Mouse (Mus musculus) Patski (cell line): ENCODE measurements around the gene Tusc2. TPM values are rescaled to one million over a fixed set of nuclear protein-coding genes. Genes with fewer than 3 reads are reported as not detected.

Experiments used
- ATAC-seq: fragments of 100-300 bp; one replicate; pipeline ENCODE4 v1.8.0; 2021
- CTCF ChIA-PET: fragments of 350-600 bp; sonication (Branson Sonifier 250); formaldehyde crosslinking; loops from one replicate; lab custom pipeline; 2022; ENCODE audit warnings: inconsistent platforms; lab: Charles Lee
- POLR2A ChIA-PET: fragments of 350-600 bp; sonication (Branson Sonifier 250); formaldehyde crosslinking; loops from one replicate; lab custom pipeline; 2022; ENCODE audit warnings: antibody characterized with exemption, inconsistent platforms; lab: Charles Lee
- DNase-seq: peaks from one replicate; pipeline ENCODE4 v3.0.0-alpha.2; 2011; ENCODE audit warnings: low read depth, low spot score
- H3K27me3 ChIP-seq: fragments of 371-371 bp; one replicate; pipeline ENCODE4 v1.5.1; 2021
- CTCF ChIP-seq: fragments of 100-300 bp; IDR thresholded peaks from one replicate; pipeline ENCODE4 v1.5.1; 2021
- in situ Hi-C: fragments of 300-500 bp; cut with MboI; formaldehyde crosslinking; loops from 3 replicates; pipeline ENCODE4 v1.11.1; 2018; ENCODE audit warnings: low pct_unique_long_range_greater_than_20kb, mixed read lengths
- polyA plus RNA-seq: library from polyadenylated mRNA; unstranded; gene quantifications from one replicate; pipeline ENCODE4 v1.2.3, GENCODE M21; 2021

Gene Tusc2
- polyA plus RNA-seq, 1 experiment from 2014 or later: 30.1 TPM

- POLR2A ChIA-PET: no interaction called here
- no peaks in the 10 kb centered on the region for H3K27me3 ChIP-seq
- in situ Hi-C loops: no loop called here
- DNase-seq: no peak
- TF ChIP-seq CTCF: no peak
- CTCF ChIA-PET: interaction anchor here (0.9 kb wide), 1 partner anchor 31 kb away, joined by 3 read pairs; no protein-coding TSS in a partner anchor
- no peak for ATAC-seq
Measured at GRCm38 (mm10) chr9:107596619-107597569, 33.8 kb downstream of the Tusc2 start.

GRCm38 (mm10) chr9:107598385-107598784 is 35.3 kb downstream of the Tusc2 start:
- ATAC-seq (no peak), DNase-seq (no peak)
- CTCF ChIA-PET: interaction anchor here (1.2 to 6.4 kb wide), 2 partner anchors 15 to 47 kb away, joined by 4 to 59 read pairs; no protein-coding TSS in a partner anchor
- H3K27me3 ChIP-seq: no peaks in the 10 kb centered on the region
- TF ChIP-seq CTCF: no peak
- POLR2A ChIA-PET: interaction anchor here (0.7 kb wide), 1 partner anchor 78 kb away, joined by 3 read pairs; no protein-coding TSS in a partner anchor
- in situ Hi-C loops: no loop called here

GRCm38 (mm10) chr9:107599433-107599832 is 36.4 kb downstream of the Tusc2 start:
- CTCF ChIA-PET: interaction anchor here (6.4 kb wide), 1 partner anchor 46 kb away, joined by 59 read pairs; no protein-coding TSS in a partner anchor
- ATAC-seq: no peak
- in situ Hi-C loops: no loop called here

GRCm38 (mm10) chr9:107599842-107600241 is 36.8 kb downstream of the Tusc2 start:
- TF ChIP-seq CTCF: no peak
- CTCF ChIA-PET: interaction anchor here (6.4 kb wide), 1 partner anchor 46 kb away, joined by 59 read pairs; no protein-coding TSS in a partner anchor
- H3K27me3 ChIP-seq: no peaks in the 10 kb centered on the region
- DNase-seq (no peak), ATAC-seq (no peak)
- in situ Hi-C loops: no loop called here
- POLR2A ChIA-PET: interaction anchor here (1.2 kb wide), 1 partner anchor 18 kb away, joined by 3 read pairs; no protein-coding TSS in a partner anchor

More at GRCm38 (mm10) chr9:107599433-107599832, 36.4 kb downstream of the Tusc2 start:
- DNase-seq: no peak
- H3K27me3 ChIP-seq: no peaks in the 10 kb centered on the region
- TF ChIP-seq CTCF: no peak
- POLR2A ChIA-PET: interaction anchor here (1.2 kb wide), 1 partner anchor 17 kb away, joined by 3 read pairs; no protein-coding TSS in a partner anchor

- TF ChIP-seq CTCF: no peak
- ATAC-seq (no peak), DNase-seq (no peak)
- ChIA-PET POLR2A (interaction anchor here (1.5 kb wide), 1 partner anchor 45 kb away, joined by 6 read pairs; no protein-coding TSS in a partner anchor), CTCF (interaction anchor here (3.0 to 6.4 kb wide), 2 partner anchors 11 to 45 kb away, joined by 28 to 59 read pairs; no protein-coding TSS in a partner anchor)
- no peaks in the 10 kb centered on the region for H3K27me3 ChIP-seq
- in situ Hi-C loops: no loop called here
Measured at GRCm38 (mm10) chr9:107600745-107601144, 37.7 kb downstream of the Tusc2 start.

GRCm38 (mm10) chr9:107601275-107601674 is 38.2 kb downstream of the Tusc2 start:
- ATAC-seq (no peak), DNase-seq (no peak)
- H3K27me3 ChIP-seq: no peaks in the 10 kb centered on the region
- TF ChIP-seq CTCF: no peak
- ChIA-PET POLR2A (interaction anchor here (1.5 kb wide), 1 partner anchor 44 kb away, joined by 6 read pairs; no protein-coding TSS in a partner anchor), CTCF (interaction anchor here (1.7 to 6.4 kb wide), 3 partner anchors 11 to 44 kb away, joined by 7 to 59 read pairs (median 28); no protein-coding TSS in a partner anchor)
- in situ Hi-C loops: no loop called here

GRCm38 (mm10) chr9:107602068-107602648 is 39.1 kb downstream of the Tusc2 start:
- H3K27me3 ChIP-seq: no peaks in the 10 kb centered on the region
- no peak for TF ChIP-seq CTCF
- ChIA-PET CTCF (interaction anchor here (0.8 to 6.4 kb wide), 9 partner anchors 10 to 44 kb away, joined by 3 to 59 read pairs (median 4); no protein-coding TSS in a partner anchor), POLR2A (interaction anchor here (0.5 kb wide), 1 partner anchor 160 kb away, joined by 3 read pairs; no protein-coding TSS in a partner anchor)
- DNase-seq (no peak), ATAC-seq (no peak)
- in situ Hi-C loops: no loop called here

- ChIA-PET CTCF (interaction anchor here (1.3 to 6.4 kb wide), 4 partner anchors 9 to 42 kb away, joined by 4 to 59 read pairs (median 17); no protein-coding TSS in a partner anchor), POLR2A (no interaction called here)
- in situ Hi-C loops: no loop called here
- DNase-seq (no peak), ATAC-seq (no peak)
- H3K27me3 ChIP-seq: no peaks in the 10 kb centered on the region
- no peak for TF ChIP-seq CTCF
Measured at GRCm38 (mm10) chr9:107603251-107603650, 40.2 kb downstream of the Tusc2 start.

GRCm38 (mm10) chr9:107605041-107605661 is 42.1 kb downstream of the Tusc2 start:
- CTCF ChIA-PET: interaction anchor here (8.4 kb wide), 1 partner anchor 37 kb away, joined by 91 read pairs; no protein-coding TSS in a partner anchor
- POLR2A ChIA-PET: no interaction called here
- no peak for ATAC-seq
- in situ Hi-C loops: loop anchor here (5.0 kb wide), 2 partner anchors 37 to 72 kb away; partner anchors contain the start of gene Gnat1
- no peak for DNase-seq
- TF ChIP-seq CTCF: no peak
- no peaks in the 10 kb centered on the region for H3K27me3 ChIP-seq
